Mouse (Mus musculus): ENCODE data around the gene Parp11. TPM values are rescaled to one million over a fixed set of nuclear protein-coding genes. Genes with fewer than 3 reads are reported as not detected.

The Parp11 gene
- polyA plus RNA-seq, 1 experiment = 6.0 TPM

GRCm38 (mm10) chr6:127472078-127472477, 25.4 kb downstream of the Parp11 start:
- no peak overlapping the region for H3K4me3 ChIP-seq (ENCODE audit: insufficient read depth, low read depth, low read length)
- no peak for DNase-seq
- 63% methylated on average over 4 of the region's 4 CpGs for WGBS

DNA sequence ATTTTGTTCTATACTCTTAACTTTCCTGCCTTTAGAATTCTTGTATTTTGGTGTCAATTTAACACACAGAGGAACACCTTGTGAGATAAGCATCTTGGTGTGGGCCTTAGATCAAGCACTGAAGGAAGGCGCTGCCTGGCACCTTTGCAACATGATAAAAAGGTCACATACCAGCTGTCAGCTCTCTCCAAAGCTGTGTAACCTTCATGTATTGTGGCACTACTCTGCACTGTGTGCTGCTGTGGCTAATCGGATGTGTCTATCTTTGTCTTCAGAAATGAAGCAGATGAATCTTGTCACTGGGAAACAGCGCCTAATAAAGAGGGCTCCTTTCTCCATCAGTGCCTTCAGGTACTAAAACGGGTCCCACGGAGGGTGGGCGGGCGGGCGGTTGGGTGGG, 27.3 kb downstream of the Parp11 start:
- no peaks in the 10 kb centered on the region for H3K27me3 ChIP-seq (replicated peaks; ENCODE audit: control insufficient read depth, insufficient read depth, low read length)
- no peak overlapping the region for H3K4me3 ChIP-seq (ENCODE audit: insufficient read depth, low read depth, low read length)
- no peaks in the 10 kb centered on the region for H3K4me1 ChIP-seq (ENCODE audit: control insufficient read depth, insufficient read depth, low read length)
- H3K27ac ChIP-seq (ENCODE audit: insufficient read depth, low read depth, low read length) = no peak overlapping the region
- 87% methylated on average over 8 of the region's 8 CpGs for WGBS
- DNase-seq = no peak
- TF ChIP-seq CTCF (conservative IDR thresholded peaks at IDR 0.05; ENCODE audit: insufficient read depth, insufficient read length, low read depth, low read length) (no peak), POLR2A (IDR thresholded peaks at IDR 0.05; ENCODE audit: low read depth, low read length) (no peak)
- H3K36me3 ChIP-seq (ENCODE audit: control insufficient read depth, insufficient read depth, low read length) = no peaks in the 10 kb centered on the region

More at GRCm38 (mm10) chr6:127472078-127472477, 25.4 kb downstream of the Parp11 start:
- no peak for TF ChIP-seq CTCF (conservative IDR thresholded peaks at IDR 0.05; ENCODE audit: insufficient read depth, insufficient read length, low read depth, low read length)
- no peak for TF ChIP-seq POLR2A (IDR thresholded peaks at IDR 0.05; ENCODE audit: low read depth, low read length)
- Histone ChIP-seq H3K27me3 (replicated peaks; ENCODE audit: control insufficient read depth, insufficient read depth, low read length) (no peaks in the 10 kb centered on the region), H3K27ac (ENCODE audit: insufficient read depth, low read depth, low read length) (no peak overlapping the region), H3K36me3 (ENCODE audit: control insufficient read depth, insufficient read depth, low read length) (no peaks in the 10 kb centered on the region), H3K4me1 (ENCODE audit: control insufficient read depth, insufficient read depth, low read length) (no peaks in the 10 kb centered on the region)

- DNase-seq = no peak
- Histone ChIP-seq H3K27ac (ENCODE audit: insufficient read depth, low read depth, low read length) (no peak overlapping the region), H3K4me3 (ENCODE audit: insufficient read depth, low read depth, low read length) (no peak overlapping the region), H3K36me3 (ENCODE audit: control insufficient read depth, insufficient read depth, low read length) (no peaks in the 10 kb centered on the region), H3K4me1 (ENCODE audit: control insufficient read depth, insufficient read depth, low read length) (no peaks in the 10 kb centered on the region), H3K27me3 (replicated peaks; ENCODE audit: control insufficient read depth, insufficient read depth, low read length) (no peaks in the 10 kb centered on the region)
- WGBS = 81% methylated on average over 3 of the region's 3 CpGs
- TF ChIP-seq CTCF (conservative IDR thresholded peaks at IDR 0.05; ENCODE audit: insufficient read depth, insufficient read length, low read depth, low read length) (no peak), POLR2A (IDR thresholded peaks at IDR 0.05; ENCODE audit: low read depth, low read length) (no peak)
Measured at GRCm38 (mm10) chr6:127475231-127475630, 28.6 kb downstream of the Parp11 start.

DNA sequence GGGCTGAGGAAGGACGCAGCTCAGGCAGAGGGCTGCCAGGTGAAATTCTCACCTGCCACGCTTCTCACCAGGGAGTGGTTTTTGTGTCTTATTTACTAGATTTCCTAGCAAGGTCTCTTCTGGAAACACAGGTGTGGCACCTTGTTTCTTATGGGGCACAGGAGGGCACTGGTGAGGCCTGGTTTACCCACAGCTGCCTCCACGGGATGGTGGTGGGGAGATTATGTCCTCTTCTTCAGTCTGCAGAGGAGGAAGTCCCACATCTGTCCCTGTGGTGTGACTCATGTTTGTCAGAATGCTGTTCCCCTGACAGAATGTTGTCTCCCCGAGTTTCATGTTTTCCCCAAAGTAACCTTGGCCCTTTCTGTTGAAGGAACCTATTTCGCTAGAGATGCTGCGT, 44.4 kb downstream of the Parp11 start:
- DNase-seq = no peak
- no peak for TF ChIP-seq CTCF (conservative IDR thresholded peaks at IDR 0.05; ENCODE audit: insufficient read depth, insufficient read length, low read depth, low read length)
- Histone ChIP-seq H3K27ac (ENCODE audit: insufficient read depth, low read depth, low read length) (no peak overlapping the region), H3K27me3 (replicated peaks; ENCODE audit: control insufficient read depth, insufficient read depth, low read length) (no peaks in the 10 kb centered on the region), H3K4me1 (ENCODE audit: control insufficient read depth, insufficient read depth, low read length) (no peaks in the 10 kb centered on the region), H3K4me3 (ENCODE audit: insufficient read depth, low read depth, low read length) (no peak overlapping the region), H3K36me3 (ENCODE audit: control insufficient read depth, insufficient read depth, low read length) (no peaks in the 10 kb centered on the region)
- WGBS = 85% methylated on average over 6 of the region's 6 CpGs

- H3K27ac ChIP-seq (ENCODE audit: insufficient read depth, low read depth, low read length) = no peak overlapping the region
- H3K4me1 ChIP-seq (ENCODE audit: control insufficient read depth, insufficient read depth, low read length) = no peaks in the 10 kb centered on the region
- H3K4me3 ChIP-seq (ENCODE audit: insufficient read depth, low read depth, low read length) = no peak overlapping the region
- no peak for TF ChIP-seq POLR2A (IDR thresholded peaks at IDR 0.05; ENCODE audit: low read depth, low read length)
- TF ChIP-seq CTCF (conservative IDR thresholded peaks at IDR 0.05; ENCODE audit: insufficient read depth, insufficient read length, low read depth, low read length) = no peak
- DNase-seq = no peak
- WGBS = 83% methylated on average over 4 of the region's 4 CpGs
- no peaks in the 10 kb centered on the region for H3K36me3 ChIP-seq (ENCODE audit: control insufficient read depth, insufficient read depth, low read length)
- no peaks in the 10 kb centered on the region for H3K27me3 ChIP-seq (replicated peaks; ENCODE audit: control insufficient read depth, insufficient read depth, low read length)
Measured at GRCm38 (mm10) chr6:127492561-127492960, 45.9 kb downstream of the Parp11 start.

GRCm38 (mm10) chr6:127493750-127494149, 47.1 kb downstream of the Parp11 start:
- no peak overlapping the region for H3K4me3 ChIP-seq (ENCODE audit: insufficient read depth, low read depth, low read length)
- no peaks in the 10 kb centered on the region for H3K36me3 ChIP-seq (ENCODE audit: control insufficient read depth, insufficient read depth, low read length)
- WGBS = 77% methylated on average over 13 of the region's 13 CpGs
- no peaks in the 10 kb centered on the region for H3K27me3 ChIP-seq (replicated peaks; ENCODE audit: control insufficient read depth, insufficient read depth, low read length)
- no peaks in the 10 kb centered on the region for H3K4me1 ChIP-seq (ENCODE audit: control insufficient read depth, insufficient read depth, low read length)
- no peak for TF ChIP-seq CTCF (conservative IDR thresholded peaks at IDR 0.05; ENCODE audit: insufficient read depth, insufficient read length, low read depth, low read length)
- no peak for TF ChIP-seq POLR2A (IDR thresholded peaks at IDR 0.05; ENCODE audit: low read depth, low read length)
- H3K27ac ChIP-seq (ENCODE audit: insufficient read depth, low read depth, low read length) = no peak overlapping the region
- no peak for DNase-seq

DNA sequence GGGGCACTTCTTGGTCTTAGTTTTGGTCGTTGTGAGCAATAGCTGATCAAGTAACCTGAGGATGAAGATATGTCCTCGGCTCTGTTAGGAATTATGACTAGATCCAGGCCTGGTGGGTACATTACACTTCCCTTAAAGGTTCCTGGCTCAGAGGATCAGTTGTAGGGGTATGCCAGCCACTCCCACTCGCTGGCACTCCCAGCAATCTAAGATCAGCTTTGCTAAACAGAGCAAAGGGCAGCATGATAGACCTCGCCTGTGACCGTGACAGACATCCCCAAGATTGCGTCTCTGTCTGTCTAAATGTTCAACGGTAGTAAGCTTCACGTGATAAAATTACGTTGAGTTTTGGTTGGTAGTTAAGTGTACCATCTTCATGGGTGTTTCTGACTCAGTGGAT, 47.7 kb downstream of the Parp11 start:
- TF ChIP-seq CTCF (conservative IDR thresholded peaks at IDR 0.05; ENCODE audit: insufficient read depth, insufficient read length, low read depth, low read length) (no peak), POLR2A (IDR thresholded peaks at IDR 0.05; ENCODE audit: low read depth, low read length) (no peak)
- no peak overlapping the region for H3K4me3 ChIP-seq (ENCODE audit: insufficient read depth, low read depth, low read length)
- no peak overlapping the region for H3K27ac ChIP-seq (ENCODE audit: insufficient read depth, low read depth, low read length)
- 75% methylated on average over 9 of the region's 9 CpGs for WGBS
- DNase-seq = no peak
- no peaks in the 10 kb centered on the region for H3K27me3 ChIP-seq (replicated peaks; ENCODE audit: control insufficient read depth, insufficient read depth, low read length)
- no peaks in the 10 kb centered on the region for H3K4me1 ChIP-seq (ENCODE audit: control insufficient read depth, insufficient read depth, low read length)
- H3K36me3 ChIP-seq (ENCODE audit: control insufficient read depth, insufficient read depth, low read length) = no peaks in the 10 kb centered on the region

DNA sequence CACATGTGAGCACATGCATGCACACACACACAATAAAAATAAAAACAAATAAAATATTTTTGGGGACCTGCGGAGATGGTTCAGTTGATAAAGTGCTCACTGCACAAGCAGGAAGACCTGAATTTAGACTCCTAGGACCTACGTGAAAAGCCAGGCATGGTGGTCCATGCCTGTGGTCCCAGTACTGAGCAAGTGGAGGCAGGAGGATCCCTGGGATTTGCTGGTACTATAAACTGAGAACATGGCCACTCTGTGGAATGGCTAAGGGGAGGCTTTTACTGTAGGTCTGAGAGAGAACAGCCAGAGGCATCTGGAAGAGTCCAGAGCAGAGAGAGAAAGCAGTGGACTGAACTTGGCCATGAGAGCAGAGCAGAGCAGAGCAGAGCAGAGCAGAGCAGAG, 48.6 kb downstream of the Parp11 start:
- no peak overlapping the region for H3K27ac ChIP-seq (ENCODE audit: insufficient read depth, low read depth, low read length)
- no peaks in the 10 kb centered on the region for H3K27me3 ChIP-seq (replicated peaks; ENCODE audit: control insufficient read depth, insufficient read depth, low read length)
- 83% methylated on average over 2 of the region's 2 CpGs for WGBS
- TF ChIP-seq POLR2A (IDR thresholded peaks at IDR 0.05; ENCODE audit: low read depth, low read length) (no peak), CTCF (conservative IDR thresholded peaks at IDR 0.05; ENCODE audit: insufficient read depth, insufficient read length, low read depth, low read length) (no peak)
- DNase-seq = no peak
- H3K4me3 ChIP-seq (ENCODE audit: insufficient read depth, low read depth, low read length) = no peak overlapping the region
- H3K36me3 ChIP-seq (ENCODE audit: control insufficient read depth, insufficient read depth, low read length) = no peaks in the 10 kb centered on the region
- H3K4me1 ChIP-seq (ENCODE audit: control insufficient read depth, insufficient read depth, low read length) = no peaks in the 10 kb centered on the region

All from kidney, adult 2 months (tissue).